Mouse (Mus musculus): ENCODE data around the gene Nmnat3. TPM values are rescaled to one million over a fixed set of nuclear protein-coding genes. Genes with fewer than 3 reads are reported as not detected.

Gene Nmnat3
- polyA plus RNA-seq, 1 experiment from 2014 or later, result 5.2 TPM

GRCm38 (mm10) chr9:98422656-98423055, 135.4 kb downstream of the Nmnat3 start, which contains the start of gene Rbp1:
Gene Rbp1, plus strand, starts transcription at chr9:98422961.
- H3K4me3 ChIP-seq (ENCODE audit: low read depth, low read length), result no peak within 1 kb of the TSS
- H3K9me3 ChIP-seq (ENCODE audit: low read depth, low read length), result no peaks in the 10 kb centered on the region
- peaks cover 3% of the 10 kb centered on the region; the same call in 1 of the 2 replicates for H3K4me1 ChIP-seq (ENCODE audit: insufficient read depth)
- H3K36me3 ChIP-seq (ENCODE audit: insufficient read depth), result no peaks in the 10 kb centered on the region
- H3K9ac ChIP-seq, result no peak within 1 kb of the TSS
- no peak for DNase-seq
- 68% methylated on average over 5 of the region's 5 CpGs for WGBS
- no peak for TF ChIP-seq CTCF (IDR thresholded peaks at IDR 0.05; ENCODE audit: low read depth)
- no peaks in the 10 kb centered on the region for H3K27me3 ChIP-seq (ENCODE audit: insufficient read depth, low read length)
- no peak within 1 kb of the TSS for H3K27ac ChIP-seq (ENCODE audit: low read depth)
- no peak for ATAC-seq (ENCODE audit: insufficient read depth)
- H3K4me2 ChIP-seq, result peak within 1 kb of the TSS; percentile 70; the same call in 1 of the 2 replicates

DNA sequence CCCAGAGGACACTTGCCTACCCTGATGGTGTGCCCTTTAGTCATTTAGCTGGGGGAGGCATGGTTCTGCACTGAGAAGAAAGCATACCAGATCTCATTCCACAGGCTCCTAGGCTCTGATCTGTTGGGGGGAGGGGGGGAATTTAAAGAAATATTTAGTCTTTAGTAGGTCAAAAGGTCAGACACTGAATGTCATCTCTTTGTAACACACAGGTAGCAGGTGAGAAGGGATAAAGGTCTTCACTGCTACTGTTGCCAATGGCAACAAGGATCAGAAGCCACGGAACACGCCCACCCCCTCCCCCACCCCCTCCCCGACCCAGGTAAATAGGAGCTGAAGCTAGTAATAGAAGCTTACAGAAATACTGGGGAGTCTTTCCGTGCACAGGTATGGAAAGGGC, 136.5 kb downstream of the Nmnat3 start:
- Histone ChIP-seq H3K36me3 (ENCODE audit: insufficient read depth) (no peaks in the 10 kb centered on the region), H3K4me2 (peak overlapping the region; percentile 70), H3K9me3 (ENCODE audit: low read depth, low read length) (no peaks in the 10 kb centered on the region), H3K27ac (ENCODE audit: low read depth) (no peak overlapping the region), H3K4me1 (ENCODE audit: insufficient read depth) (peaks cover 11% of the 10 kb centered on the region), H3K9ac (no peak overlapping the region), H3K4me3 (ENCODE audit: low read depth, low read length) (no peak overlapping the region), H3K27me3 (ENCODE audit: insufficient read depth, low read length) (no peaks in the 10 kb centered on the region)
- DNase-seq, result no peak
- no peak for TF ChIP-seq CTCF (IDR thresholded peaks at IDR 0.05; ENCODE audit: low read depth)
- 12% methylated on average over 4 of the region's 4 CpGs for WGBS
- ATAC-seq (ENCODE audit: insufficient read depth), result no peak

DNA sequence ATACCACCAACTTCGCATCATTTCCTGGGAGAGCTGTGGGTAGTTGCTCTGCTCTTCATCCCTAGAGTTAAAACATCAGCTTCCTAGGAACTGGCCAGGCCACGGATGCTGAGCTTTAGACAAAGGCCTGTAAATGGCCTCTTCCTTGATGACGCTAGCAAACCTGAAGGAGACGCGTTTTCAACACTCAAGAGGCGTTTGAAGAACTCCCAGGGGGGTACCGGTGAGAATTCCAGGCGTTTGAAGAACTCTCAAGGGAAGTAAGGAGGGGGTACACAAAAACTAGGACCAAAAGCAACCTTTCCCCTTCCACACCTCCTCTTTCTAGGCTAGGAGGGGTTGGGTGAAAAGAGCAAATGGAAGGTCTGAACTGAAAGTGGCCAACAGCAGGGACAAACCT, 137.1 kb downstream of the Nmnat3 start:
- H3K27ac ChIP-seq (ENCODE audit: low read depth), result peak overlapping the region; percentile 38; the same call in 1 of the 2 replicates
- WGBS, result 4% methylated on average over 8 of the region's 8 CpGs
- DNase-seq (peak; percentile 47), ATAC-seq (ENCODE audit: insufficient read depth) (0 out of 2 replicates have a peak, but pooled peaks have one; percentile 4)
- peak overlapping the region; percentile 67 for H3K9ac ChIP-seq
- peaks cover 17% of the 10 kb centered on the region for H3K4me1 ChIP-seq (ENCODE audit: insufficient read depth)
- H3K27me3 ChIP-seq (ENCODE audit: insufficient read depth, low read length), result no peaks in the 10 kb centered on the region
- peak overlapping the region; percentile 62 for H3K4me3 ChIP-seq (ENCODE audit: low read depth, low read length)
- TF ChIP-seq CTCF (IDR thresholded peaks at IDR 0.05; ENCODE audit: low read depth), result no peak
- H3K4me2 ChIP-seq, result peak overlapping the region; percentile 70
- H3K9me3 ChIP-seq (ENCODE audit: low read depth, low read length), result no peaks in the 10 kb centered on the region
- 0 out of 2 replicates have a peak, but pooled peaks cover 1% of the 10 kb centered on the region for H3K36me3 ChIP-seq (ENCODE audit: insufficient read depth)

DNA sequence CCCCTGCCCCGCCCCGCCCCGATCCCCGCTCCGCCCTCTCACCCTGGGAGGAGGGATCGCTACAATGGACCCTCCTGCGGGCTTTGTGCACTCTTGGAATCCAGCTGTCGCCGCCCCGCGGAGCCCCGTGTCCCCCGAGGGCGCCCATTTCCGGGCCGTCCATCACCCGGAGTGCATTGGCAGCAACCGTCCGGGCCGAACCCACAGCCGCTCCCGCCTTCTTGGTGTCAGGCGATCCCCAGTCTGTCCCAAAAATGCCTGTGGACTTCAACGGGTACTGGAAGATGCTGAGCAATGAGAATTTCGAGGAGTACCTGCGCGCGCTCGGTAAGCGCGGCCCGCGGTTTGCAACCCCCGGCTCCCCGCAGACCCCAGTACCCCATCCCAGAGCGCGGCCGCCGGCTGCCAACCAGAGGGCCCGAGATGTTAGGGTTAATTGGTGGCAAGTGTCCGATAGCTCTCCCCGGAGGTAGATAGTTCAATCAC, 137.5 kb downstream of the Nmnat3 start:
- 0 out of 2 replicates have a peak, but pooled peaks cover 5% of the 10 kb centered on the region for H3K36me3 ChIP-seq (ENCODE audit: insufficient read depth)
- DNase-seq (peak; percentile 87), ATAC-seq (ENCODE audit: insufficient read depth) (peak; percentile 80)
- H3K27ac ChIP-seq (ENCODE audit: low read depth), result peak overlapping the region; percentile 76
- 1% methylated on average over 42 of the region's 42 CpGs for WGBS
- peak overlapping the region; percentile 70 for H3K4me2 ChIP-seq
- H3K4me1 ChIP-seq (ENCODE audit: insufficient read depth), result peaks cover 22% of the 10 kb centered on the region
- H3K9me3 ChIP-seq (ENCODE audit: low read depth, low read length), result no peaks in the 10 kb centered on the region
- peak overlapping the region; percentile 67 for H3K9ac ChIP-seq
- H3K4me3 ChIP-seq (ENCODE audit: low read depth, low read length), result peak overlapping the region; percentile 62
- TF ChIP-seq CTCF (IDR thresholded peaks at IDR 0.05; ENCODE audit: low read depth), result no peak
- H3K27me3 ChIP-seq (ENCODE audit: insufficient read depth, low read length), result no peaks in the 10 kb centered on the region

DNA sequence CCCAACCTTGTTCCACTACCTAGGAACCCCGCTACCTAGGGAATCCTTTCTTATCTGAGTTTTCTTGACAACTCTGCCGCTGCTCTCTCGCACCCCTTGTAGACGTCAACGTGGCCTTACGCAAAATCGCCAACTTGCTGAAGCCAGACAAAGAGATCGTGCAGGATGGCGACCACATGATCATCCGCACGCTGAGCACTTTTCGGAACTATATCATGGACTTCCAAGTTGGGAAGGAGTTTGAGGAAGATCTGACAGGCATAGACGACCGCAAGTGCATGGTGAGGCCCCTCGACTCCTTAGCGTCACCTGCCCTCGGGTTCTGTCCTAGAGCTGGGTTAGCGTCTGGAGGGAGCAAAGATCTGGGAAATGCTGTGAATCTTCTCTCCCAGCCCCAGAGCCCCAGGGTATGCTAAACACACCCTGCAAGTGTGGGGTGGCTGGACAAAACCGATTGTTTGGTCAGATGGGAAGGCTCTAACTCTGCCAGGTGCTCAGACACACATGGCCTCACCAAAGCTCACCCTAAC, 138.2 kb downstream of the Nmnat3 start:
- Histone ChIP-seq H3K27me3 (ENCODE audit: insufficient read depth, low read length) (no peaks in the 10 kb centered on the region), H3K27ac (ENCODE audit: low read depth) (peak overlapping the region; percentile 76), H3K36me3 (ENCODE audit: insufficient read depth) (0 out of 2 replicates have a peak, but pooled peaks cover 5% of the 10 kb centered on the region), H3K9me3 (ENCODE audit: low read depth, low read length) (no peaks in the 10 kb centered on the region), H3K4me1 (ENCODE audit: insufficient read depth) (peaks cover 23% of the 10 kb centered on the region), H3K4me2 (peak overlapping the region; percentile 70), H3K4me3 (ENCODE audit: low read depth, low read length) (peak overlapping the region; percentile 62), H3K9ac (peak overlapping the region; percentile 67)
- ATAC-seq (ENCODE audit: insufficient read depth) (no peak), DNase-seq (peak; percentile 50)
- WGBS, result 2% methylated on average over 19 of the region's 19 CpGs
- no peak for TF ChIP-seq CTCF (IDR thresholded peaks at IDR 0.05; ENCODE audit: low read depth)

DNA sequence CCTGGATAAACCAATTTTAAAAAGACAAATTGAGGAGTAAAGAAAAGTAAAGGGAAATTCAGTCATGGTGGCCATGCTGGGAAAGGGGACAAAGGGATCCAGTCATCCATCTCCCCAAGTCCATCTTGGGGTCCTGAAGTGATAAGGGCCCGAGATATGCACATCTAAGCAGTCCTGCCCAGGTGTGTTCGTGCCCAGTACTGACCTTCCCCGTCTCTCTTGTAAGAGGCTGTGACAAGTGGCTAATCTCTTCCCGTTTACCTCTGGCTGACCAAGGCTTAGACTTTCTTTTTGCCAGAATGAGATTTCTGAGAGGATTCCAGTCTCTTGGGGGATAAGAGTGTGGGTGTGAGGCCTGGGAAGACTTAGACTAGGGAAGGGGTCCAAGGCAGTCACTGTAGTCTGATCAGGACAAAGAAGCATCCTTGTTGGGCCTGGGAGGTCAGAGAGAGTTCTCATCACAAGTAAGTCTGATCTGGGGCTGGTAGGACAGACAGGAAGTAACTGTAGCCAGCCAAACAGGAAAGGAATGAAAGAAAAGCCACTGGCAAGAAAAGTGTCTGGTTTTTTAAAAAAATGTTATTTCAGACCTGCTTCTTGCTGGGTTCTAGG, 140.8 kb downstream of the Nmnat3 start:
- H3K27ac ChIP-seq (ENCODE audit: low read depth), result peak overlapping the region; percentile 89
- TF ChIP-seq CTCF (IDR thresholded peaks at IDR 0.05; ENCODE audit: low read depth), result no peak
- peaks cover 14% of the 10 kb centered on the region; the same call in 1 of the 2 replicates for H3K36me3 ChIP-seq (ENCODE audit: insufficient read depth)
- no peak for ATAC-seq (ENCODE audit: insufficient read depth)
- H3K9ac ChIP-seq, result no peak overlapping the region
- no peaks in the 10 kb centered on the region for H3K27me3 ChIP-seq (ENCODE audit: insufficient read depth, low read length)
- DNase-seq, result peak; percentile 32
- H3K4me1 ChIP-seq (ENCODE audit: insufficient read depth), result peaks cover 26% of the 10 kb centered on the region
- H3K9me3 ChIP-seq (ENCODE audit: low read depth, low read length), result no peaks in the 10 kb centered on the region
- WGBS, result 45% methylated on average over 4 of the region's 4 CpGs
- peak overlapping the region; percentile 62; the same call in 1 of the 2 replicates for H3K4me3 ChIP-seq (ENCODE audit: low read depth, low read length)
- peak overlapping the region; percentile 70 for H3K4me2 ChIP-seq

- Histone ChIP-seq H3K36me3 (ENCODE audit: insufficient read depth) (peaks cover 14% of the 10 kb centered on the region; the same call in 1 of the 2 replicates), H3K4me1 (ENCODE audit: insufficient read depth) (peaks cover 26% of the 10 kb centered on the region), H3K9ac (peak overlapping the region; percentile 7; the same call in 1 of the 2 replicates), H3K27me3 (ENCODE audit: insufficient read depth, low read length) (no peaks in the 10 kb centered on the region), H3K27ac (ENCODE audit: low read depth) (peak overlapping the region; percentile 89), H3K9me3 (ENCODE audit: low read depth, low read length) (no peaks in the 10 kb centered on the region), H3K4me2 (peak overlapping the region; percentile 70), H3K4me3 (ENCODE audit: low read depth, low read length) (0 out of 2 replicates have a peak overlapping the region, but pooled peaks have one; percentile 8)
- WGBS, result 24% methylated on average over 8 of the region's 8 CpGs
- TF ChIP-seq CTCF (IDR thresholded peaks at IDR 0.05; ENCODE audit: low read depth), result no peak
- peak; percentile 91 for DNase-seq
- ATAC-seq (ENCODE audit: insufficient read depth), result peak; percentile 33
Observed at GRCm38 (mm10) chr9:98428783-98429182, 141.5 kb downstream of the Nmnat3 start.
